Mouse (Mus musculus) thymus, adult 2 months (tissue): Measurements from ENCODE around the gene Gm13030. TPM values are rescaled to one million over a fixed set of nuclear protein-coding genes. Genes with fewer than 3 reads are reported as not detected.
"Not testable (repeated sequence)": the region's sequence is repeated elsewhere in the genome, so short reads cannot be mapped to it uniquely, and the experiment has no call there.

Source experiments
- DNase-seq: peaks from one replicate; pipeline ENCODE4 v3.0.0; 2021
- H3K27ac ChIP-seq: fragments of 200-500 bp; 2 replicates; pipeline ENCODE4 v1.5.1; 2012; ENCODE audit warnings: low read length, control low read depth; ENCODE audit not compliant: control insufficient read depth, insufficient read depth
- H3K27me3 ChIP-seq: fragments of 200-500 bp; 2 replicates; pipeline ENCODE4 v1.6.1; 2012; ENCODE audit warnings: mild to moderate bottlenecking, low read length, moderate library complexity, mixed read lengths; ENCODE audit not compliant: control insufficient read depth, insufficient read depth
- H3K36me3 ChIP-seq: fragments of 200-500 bp; 2 replicates; pipeline ENCODE4 v1.6.1; 2012; ENCODE audit warnings: mild to moderate bottlenecking, low read length, moderate library complexity; ENCODE audit not compliant: control insufficient read depth, insufficient read depth
- H3K4me1 ChIP-seq: fragments of 200-500 bp; replicated peaks from 2 replicates; pipeline ENCODE4 v1.6.1; 2012; ENCODE audit warnings: low read length; ENCODE audit not compliant: control insufficient read depth, insufficient read depth
- H3K4me3 ChIP-seq: fragments of 200-500 bp; 2 replicates; pipeline ENCODE4 v1.5.1; 2012; ENCODE audit warnings: mild to moderate bottlenecking, low read length, control low read depth, moderate library complexity; ENCODE audit not compliant: control insufficient read depth, insufficient read depth
- CTCF ChIP-seq: fragments of 200-500 bp; IDR thresholded peaks from 2 replicates; pipeline ENCODE4 v1.5.1; 2012; ENCODE audit warnings: mild to moderate bottlenecking, control low read depth, low read length, moderate library complexity, borderline replicate concordance; ENCODE audit not compliant: control insufficient read depth, poor library complexity, insufficient read depth; ENCODE audit errors: extremely low read depth
- POLR2A ChIP-seq: fragments of 200-500 bp; IDR thresholded peaks from 2 replicates; pipeline ENCODE4 v1.6.1; 2012; ENCODE audit warnings: mild to moderate bottlenecking, low read length, control low read depth, moderate library complexity; ENCODE audit not compliant: control insufficient read depth, poor library complexity, insufficient read depth; ENCODE audit errors: extremely low read depth
- WGBS: fragments of 180-500 bp; shearing (Covaris S2); methylation state at CpG from one replicate; pipeline ENCODE4 v1.1.7; 2018; 5-methylcytosine and 5-hydroxymethylcytosine counted together
- polyA plus RNA-seq: library from polyadenylated mRNA; depleted of rRNA; stranded (reverse); fragments of >200 nt; gene quantifications from 2 replicates; pipeline ENCODE4 v1.2.3, GENCODE M21; 2012; rRNA removed

Gm13030 gene
- polyA plus RNA-seq, 1 experiment, result not detected

- Histone ChIP-seq H3K27ac (no peak overlapping the region), H3K4me3 (no peak overlapping the region), H3K27me3 (no peaks in the 10 kb centered on the region), H3K36me3 (no peaks in the 10 kb centered on the region), H3K4me1 (no peaks in the 10 kb centered on the region)
- TF ChIP-seq POLR2A, result no peak
- TF ChIP-seq CTCF, result no peak
- WGBS, result 85% methylated on average over 8 of the region's 8 CpGs
- DNase-seq, result no peak
Measured at GRCm38 (mm10) chr4:138840726-138841125, 33.0 kb downstream of the Gm13030 start.

GRCm38 (mm10) chr4:138839806-138840205, 34.0 kb downstream of the Gm13030 start:
- Histone ChIP-seq H3K27ac (no peak overlapping the region), H3K27me3 (no peaks in the 10 kb centered on the region), H3K4me1 (no peaks in the 10 kb centered on the region), H3K36me3 (no peaks in the 10 kb centered on the region), H3K4me3 (no peak overlapping the region)
- no peak for DNase-seq
- TF ChIP-seq POLR2A (no peak), CTCF (no peak)
- WGBS, result 86% methylated on average over 6 of the region's 6 CpGs

- Histone ChIP-seq H3K27me3 (0 out of 2 replicates have a peak, but pooled peaks cover 2% of the 10 kb centered on the region), H3K36me3 (no peaks in the 10 kb centered on the region), H3K4me3 (no peak overlapping the region), H3K4me1 (no peaks in the 10 kb centered on the region), H3K27ac (no peak overlapping the region)
- 34% methylated on average over 11 of the region's 11 CpGs for WGBS
- TF ChIP-seq CTCF, result no peak
- no peak for TF ChIP-seq POLR2A
- DNase-seq, result no peak
Measured at GRCm38 (mm10) chr4:138827147-138827546, 46.6 kb downstream of the Gm13030 start.

GRCm38 (mm10) chr4:138825751-138826567, 47.8 kb downstream of the Gm13030 start:
- Histone ChIP-seq H3K36me3 (no peaks in the 10 kb centered on the region), H3K4me1 (no peaks in the 10 kb centered on the region), H3K27me3 (0 out of 2 replicates have a peak, but pooled peaks cover 2% of the 10 kb centered on the region), H3K4me3 (no peak overlapping the region), H3K27ac (no peak overlapping the region)
- DNase-seq, result no peak
- WGBS, result 39% methylated on average over 18 of the region's 18 CpGs
- no peak for TF ChIP-seq CTCF
- no peak for TF ChIP-seq POLR2A

- no peaks in the 10 kb centered on the region for H3K36me3 ChIP-seq
- H3K4me1 ChIP-seq, result no peaks in the 10 kb centered on the region
- H3K4me3 ChIP-seq, result no peak overlapping the region
- TF ChIP-seq CTCF (no peak), POLR2A (no peak)
- 90% methylated on average over 2 of the region's 2 CpGs for WGBS
- no peak for DNase-seq
- no peak overlapping the region for H3K27ac ChIP-seq
- H3K27me3 ChIP-seq, result 0 out of 2 replicates have a peak, but pooled peaks cover 2% of the 10 kb centered on the region
Measured at GRCm38 (mm10) chr4:138824660-138825059, 49.1 kb downstream of the Gm13030 start.

GRCm38 (mm10) chr4:138824161-138824560, 49.6 kb downstream of the Gm13030 start:
- 86% methylated on average over 2 of the region's 2 CpGs for WGBS

GRCm38 (mm10) chr4:138821036-138821435, 52.7 kb downstream of the Gm13030 start:
- H3K4me3 ChIP-seq, result no peak overlapping the region
- TF ChIP-seq POLR2A, result no peak
- H3K36me3 ChIP-seq, result no peaks in the 10 kb centered on the region
- DNase-seq, result no peak
- H3K4me1 ChIP-seq, result no peaks in the 10 kb centered on the region
- no peaks in the 10 kb centered on the region for H3K27me3 ChIP-seq
- no peak overlapping the region for H3K27ac ChIP-seq
- 85% methylated on average over 2 of the region's 2 CpGs for WGBS

More at GRCm38 (mm10) chr4:138824161-138824560, 49.6 kb downstream of the Gm13030 start:
- H3K4me3 ChIP-seq, H3K27me3 ChIP-seq, H3K4me1 ChIP-seq, H3K27ac ChIP-seq, H3K36me3 ChIP-seq, DNase-seq: not testable (repeated sequence)

Other genes starting within 250 kb of the Gm13030 start
- 0.08 and 0.09 TPM in 2 replicates for gene Vwa5b1, start 238.1 kb downstream of the Gm13030 start, polyA plus RNA-seq
- gene Pla2g2c, start 149.2 kb downstream of the Gm13030 start, polyA plus RNA-seq, result not detected in 2 replicates
- 1.1 and 2.0 TPM in 2 replicates for gene Ubxn10, start 136.8 kb downstream of the Gm13030 start, polyA plus RNA-seq
- gene Pla2g2f, start 116.3 kb downstream of the Gm13030 start, polyA plus RNA-seq, result 2.1 and 3.1 TPM in 2 replicates
- gene Pla2g2d, start 98.2 kb downstream of the Gm13030 start, polyA plus RNA-seq, result 35.0 and 54.4 TPM in 2 replicates
- gene Pla2g5, start 10.5 kb downstream of the Gm13030 start, polyA plus RNA-seq, result 1.1 and 11.5 TPM in 2 replicates
- gene Pla2g2e, start 4.0 kb upstream of the Gm13030 start, polyA plus RNA-seq, result 1.1 and 1.6 TPM in 2 replicates
- 8.9 and 9.5 TPM in 2 replicates for gene Otud3, start 40.0 kb upstream of the Gm13030 start, polyA plus RNA-seq
- 2.1 and 2.3 TPM in 2 replicates for gene Rnf186, start 93.1 kb upstream of the Gm13030 start, polyA plus RNA-seq
- gene Tmco4, start 98.9 kb upstream of the Gm13030 start, polyA plus RNA-seq, result 30.2 and 30.7 TPM in 2 replicates
- gene Htr6, start 201.6 kb upstream of the Gm13030 start, polyA plus RNA-seq, result not detected in 2 replicates
- gene Nbl1, start 219.0 kb upstream of the Gm13030 start, polyA plus RNA-seq, result 35.7 and 36.3 TPM in 2 replicates